Mouse (Mus musculus) lung, embryonic 14.5 days (tissue): Measurements from ENCODE around the gene Ccdc146. TPM values are rescaled to one million over a fixed set of nuclear protein-coding genes. Genes with fewer than 3 reads are reported as not detected.
A peak's percentile ranks its signal among the peaks of the same experiment; 100 is the strongest.
"Not testable (repeated sequence)": the region's sequence is repeated elsewhere in the genome, so short reads cannot be mapped to it uniquely, and the experiment has no call there.

Experiments used
- ATAC-seq: fragments of 200-750 bp; cut with Nextera tagmentation; 2 replicates; pipeline ENCODE4 v1.8.0; 2017; ENCODE audit warnings: mild to moderate bottlenecking, moderate TSS enrichment, moderate library complexity; ENCODE audit not compliant: insufficient read depth
- DNase-seq: peaks from one replicate; pipeline ENCODE4 v3.0.0-alpha.2; 2015
- H3K27ac ChIP-seq: fragments of 300-500 bp; sonication (generic); 2 replicates; pipeline ENCODE4 v1.5.1; 2014; ENCODE audit warnings: low read depth, mild to moderate bottlenecking, moderate library complexity
- H3K27me3 ChIP-seq: fragments of 300-500 bp; sonication (generic); 2 replicates; pipeline ENCODE4 v1.6.1; 2014; ENCODE audit warnings: low read length, control low read depth; ENCODE audit not compliant: insufficient read depth
- H3K36me3 ChIP-seq: fragments of 300-500 bp; sonication (generic); 2 replicates; pipeline ENCODE4 v1.6.1; 2014; ENCODE audit warnings: control low read depth; ENCODE audit not compliant: insufficient read depth
- H3K4me1 ChIP-seq: fragments of 300-500 bp; sonication (generic); 2 replicates; pipeline ENCODE4 v1.6.1; 2014; ENCODE audit warnings: antibody characterized with exemption, control low read depth; ENCODE audit not compliant: insufficient read depth
- H3K4me2 ChIP-seq: fragments of 300-500 bp; sonication (generic); 2 replicates; pipeline ENCODE4 v1.6.1; 2014; ENCODE audit warnings: mild to moderate bottlenecking
- H3K4me3 ChIP-seq: fragments of 300-500 bp; sonication (generic); 2 replicates; pipeline ENCODE4 v1.5.1; 2014; ENCODE audit warnings: low read depth, low read length
- H3K9ac ChIP-seq: fragments of 300-500 bp; sonication (generic); 2 replicates; pipeline ENCODE4 v1.6.1; 2014
- H3K9me3 ChIP-seq: fragments of 300-500 bp; sonication (generic); 2 replicates; pipeline ENCODE4 v1.6.1; 2016; ENCODE audit warnings: low read depth, low read length, control low read depth
- CTCF ChIP-seq: IDR thresholded peaks from 2 replicates; pipeline ENCODE4 v1.5.1; 2016; ENCODE audit warnings: antibody characterized with exemption, low read depth
- WGBS: fragments of 180-500 bp; shearing (Covaris S2); extraction: QIAGEN DNeasy Blood & Tissue Kit; methylation state at CpG from one replicate; pipeline ENCODE4 v1.1.7; 2014; 5-methylcytosine and 5-hydroxymethylcytosine counted together
- polyA plus RNA-seq: library from polyadenylated mRNA; unstranded; fragments of >200 nt; fragmentation: Nextera tagmentation; extraction: Ambion mirVana; gene quantifications from 2 replicates; pipeline ENCODE4 v1.2.1, GENCODE M21; 2014

Ccdc146 gene
- polyA plus RNA-seq, 1 experiment from 2014 or later: 0.18 TPM

- no peaks in the 10 kb centered on the region for H3K36me3 ChIP-seq
- H3K27ac ChIP-seq: no peak overlapping the region
- H3K4me2 ChIP-seq: no peak overlapping the region
- DNase-seq: no peak
- H3K4me3 ChIP-seq: no peak overlapping the region
- no peaks in the 10 kb centered on the region for H3K27me3 ChIP-seq
- ATAC-seq: no peak
- H3K4me1 ChIP-seq: no peaks in the 10 kb centered on the region
- WGBS: 57% methylated on average over 3 of the region's 3 CpGs
- no peaks in the 10 kb centered on the region for H3K9me3 ChIP-seq
- TF ChIP-seq CTCF: no peak
- H3K9ac ChIP-seq: no peak overlapping the region
Observed at GRCm38 (mm10) chr5:21363343-21363742, 61.1 kb downstream of the Ccdc146 start.

- DNase-seq (no peak), ATAC-seq (no peak)
- no peak for TF ChIP-seq CTCF
- Histone ChIP-seq H3K9ac (no peak overlapping the region), H3K4me1 (no peaks in the 10 kb centered on the region), H3K4me3 (no peak overlapping the region), H3K9me3 (no peaks in the 10 kb centered on the region), H3K4me2 (no peak overlapping the region), H3K27ac (no peak overlapping the region), H3K36me3 (no peaks in the 10 kb centered on the region), H3K27me3 (no peaks in the 10 kb centered on the region)
- WGBS: 73% methylated on average over 3 of the region's 3 CpGs
Observed at GRCm38 (mm10) chr5:21358648-21359047, 65.8 kb downstream of the Ccdc146 start.

GRCm38 (mm10) chr5:21351678-21352077 is 72.8 kb downstream of the Ccdc146 start:
- no peak for DNase-seq
- Histone ChIP-seq H3K4me1 (no peaks in the 10 kb centered on the region), H3K36me3 (no peaks in the 10 kb centered on the region), H3K27me3 (no peaks in the 10 kb centered on the region), H3K4me2 (no peak overlapping the region), H3K9me3 (no peaks in the 10 kb centered on the region), H3K27ac (no peak overlapping the region), H3K4me3 (no peak overlapping the region), H3K9ac (no peak overlapping the region)
- ATAC-seq: no peak
- no peak for TF ChIP-seq CTCF

- Histone ChIP-seq H3K4me1 (no peaks in the 10 kb centered on the region), H3K4me2 (no peak overlapping the region), H3K27ac (no peak overlapping the region), H3K27me3 (no peaks in the 10 kb centered on the region), H3K36me3 (no peaks in the 10 kb centered on the region), H3K9me3 (no peaks in the 10 kb centered on the region), H3K9ac (no peak overlapping the region), H3K4me3 (no peak overlapping the region)
- DNase-seq: no peak
- WGBS: 72% methylated on average over 7 of the region's 7 CpGs
- no peak for TF ChIP-seq CTCF
- no peak for ATAC-seq
Observed at GRCm38 (mm10) chr5:21348366-21348765, 76.1 kb downstream of the Ccdc146 start.

GRCm38 (mm10) chr5:21342265-21342664 is 82.2 kb downstream of the Ccdc146 start:
- not testable (repeated sequence) for H3K4me3 ChIP-seq, DNase-seq, H3K4me1 ChIP-seq, H3K4me2 ChIP-seq, H3K27me3 ChIP-seq, H3K27ac ChIP-seq, ATAC-seq, H3K36me3 ChIP-seq, H3K9ac ChIP-seq, H3K9me3 ChIP-seq

- no peaks in the 10 kb centered on the region for H3K9me3 ChIP-seq
- no peak overlapping the region for H3K27ac ChIP-seq
- no peaks in the 10 kb centered on the region for H3K27me3 ChIP-seq
- no peak overlapping the region for H3K4me3 ChIP-seq
- H3K36me3 ChIP-seq: no peaks in the 10 kb centered on the region
- no peak overlapping the region for H3K4me2 ChIP-seq
- TF ChIP-seq CTCF: no peak
- no peak overlapping the region for H3K9ac ChIP-seq
- WGBS: 88% methylated on average over 1 of the region's 1 CpGs
- no peaks in the 10 kb centered on the region for H3K4me1 ChIP-seq
- ATAC-seq: no peak
- no peak for DNase-seq
Observed at GRCm38 (mm10) chr5:21332119-21332518, 92.4 kb downstream of the Ccdc146 start.

- H3K9me3 ChIP-seq: no peaks in the 10 kb centered on the region
- no peaks in the 10 kb centered on the region for H3K4me1 ChIP-seq
- H3K36me3 ChIP-seq: no peaks in the 10 kb centered on the region
- 50% methylated on average over 5 of the region's 5 CpGs for WGBS
- no peak overlapping the region for H3K4me2 ChIP-seq
- H3K9ac ChIP-seq: no peak overlapping the region
- ATAC-seq: no peak; the same call in 1 of the 2 replicates
- TF ChIP-seq CTCF: no peak
- no peak overlapping the region for H3K4me3 ChIP-seq
- H3K27ac ChIP-seq: no peak overlapping the region
- DNase-seq: peak; percentile 53
- H3K27me3 ChIP-seq: no peaks in the 10 kb centered on the region
Observed at GRCm38 (mm10) chr5:21331656-21332055, 92.8 kb downstream of the Ccdc146 start.
